Mouse (Mus musculus): Measurements from ENCODE around the gene Prss45.

DNA sequence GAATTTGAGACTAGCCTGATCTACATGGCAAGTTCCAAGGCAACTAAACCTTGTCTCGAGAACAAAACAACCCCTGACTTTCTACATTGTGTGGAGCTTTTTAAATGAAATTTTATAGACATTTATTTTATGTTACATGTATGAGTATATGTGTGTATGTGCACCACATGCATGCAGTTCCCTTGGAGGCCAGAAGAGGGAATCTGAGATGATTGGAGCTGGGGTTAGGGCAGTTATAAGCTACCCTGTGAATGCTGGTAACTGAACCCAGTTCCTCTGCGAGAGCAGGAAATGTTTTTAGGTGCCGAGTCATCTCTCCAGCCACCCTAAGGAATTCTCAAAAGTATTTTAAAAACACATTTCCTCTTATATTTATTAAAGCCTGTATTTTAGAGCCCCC, 46.2 kb upstream of the Prss45 start:
- TF ChIP-seq E2F4 (IDR thresholded peaks at IDR 0.05; ENCODE audit: insufficient read depth), result no peak
- no peak for TF ChIP-seq USF1 (IDR thresholded peaks at IDR 0.05; ENCODE audit: low read depth)
- TF ChIP-seq POLR2A (IDR thresholded peaks at IDR 0.05; ENCODE audit: insufficient read length, low read depth), result no peak
- no peak for TF ChIP-seq TCF12 (IDR thresholded peaks at IDR 0.05; ENCODE audit: insufficient read depth, poor library complexity, severe bottlenecking)
- TF ChIP-seq MYOG (IDR thresholded peaks at IDR 0.05; ENCODE audit: control insufficient read depth in 1 of 3, insufficient read depth in 1 of 3, insufficient read length in 2 of 3, low read depth in 2 of 3), result no peak
- TF ChIP-seq CEBPB (IDR thresholded peaks at IDR 0.05; ENCODE audit: insufficient read depth, poor library complexity, severe bottlenecking), result no peak
- no peak for TF ChIP-seq MAX (IDR thresholded peaks at IDR 0.05; ENCODE audit: low read depth)
- TF ChIP-seq REST (IDR thresholded peaks at IDR 0.05; ENCODE audit: insufficient read depth, insufficient read length), result no peak
- TF ChIP-seq MYOD1 (IDR thresholded peaks at IDR 0.05; ENCODE audit: control insufficient read depth in 1 of 3, insufficient read length in 2 of 3, low read depth in 2 of 3), result no peak
- no peak for TF ChIP-seq POLR2AphosphoS2 (IDR thresholded peaks at IDR 0.05; ENCODE audit: insufficient read length, low read depth)

Data from myocyte (in vitro differentiated cells).